Mouse (Mus musculus) retina, embryonic 14.5 days (tissue): Measurements from ENCODE around the gene Adipor1.
"Not testable (repeated sequence)": the region's sequence is repeated elsewhere in the genome, so short reads cannot be mapped to it uniquely, and the experiment has no call there.

Source experiments
- DNase-seq: peaks from one replicate; pipeline ENCODE4 v3.0.0-alpha.2; 2015; ENCODE audit warnings: low spot score

The Adipor1 gene

DNA sequence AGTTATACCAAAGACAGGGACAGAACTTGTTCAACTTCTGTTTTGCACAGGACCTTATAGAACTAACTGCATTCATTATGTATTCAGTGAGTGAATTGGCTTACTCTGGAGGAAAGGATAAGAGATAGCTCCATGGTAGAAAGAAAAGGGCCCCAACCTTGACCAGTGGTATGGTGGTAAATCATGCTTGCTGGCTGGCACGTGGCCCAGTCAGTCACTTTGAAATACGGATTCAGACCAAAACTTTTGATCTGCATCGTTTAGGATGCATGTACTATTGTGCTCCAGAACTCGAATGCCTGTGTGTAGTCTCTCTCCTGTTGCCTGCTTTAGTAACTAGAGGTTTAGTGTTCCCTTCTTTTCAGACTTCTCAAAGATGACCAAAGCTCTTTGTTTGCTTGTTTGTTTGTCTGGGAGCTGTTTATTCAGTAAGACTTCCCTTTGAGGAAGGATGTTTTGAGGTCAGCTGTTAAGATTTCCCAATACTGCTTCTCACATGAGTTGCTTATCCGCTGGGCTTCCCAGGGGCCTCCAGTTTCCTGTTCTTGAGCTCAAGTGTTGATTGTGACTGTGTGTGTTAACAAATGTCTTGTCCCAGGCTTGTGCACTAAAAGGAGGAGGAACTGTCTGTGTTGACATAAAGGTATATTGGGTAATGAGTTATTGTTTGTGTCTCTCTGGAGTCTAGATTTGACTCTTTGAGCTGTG, 4.7 kb downstream of the Adipor1 start:
- no peak for DNase-seq

GRCm38 (mm10) chr1:134423911-134424310, 8.7 kb downstream of the Adipor1 start:
- no peak for DNase-seq

DNA sequence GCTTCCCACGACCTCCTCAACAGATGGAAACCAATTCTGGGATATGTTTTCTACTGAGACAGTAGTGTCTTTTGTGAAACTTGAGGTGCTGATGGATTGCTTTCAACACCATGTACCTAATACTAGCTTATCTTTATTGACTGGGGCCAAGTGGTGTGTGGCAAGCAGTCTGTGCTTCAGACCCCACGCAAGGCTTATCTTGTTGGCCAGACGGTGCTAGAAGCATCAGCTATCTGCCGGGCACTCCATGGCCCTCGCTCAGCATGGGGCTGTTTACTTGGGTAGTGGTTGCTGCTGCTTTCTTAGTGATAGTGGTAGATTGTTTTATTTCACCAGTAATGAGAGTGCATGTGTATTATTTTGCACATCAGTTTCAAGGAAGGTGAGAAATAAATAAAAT, 11.1 kb downstream of the Adipor1 start:
- DNase-seq = no peak

- DNase-seq = no peak
Measured at GRCm38 (mm10) chr1:134433002-134433401, 17.8 kb downstream of the Adipor1 start.

GRCm38 (mm10) chr1:134433473-134433872, 18.3 kb downstream of the Adipor1 start:
- DNase-seq = no peak

DNA sequence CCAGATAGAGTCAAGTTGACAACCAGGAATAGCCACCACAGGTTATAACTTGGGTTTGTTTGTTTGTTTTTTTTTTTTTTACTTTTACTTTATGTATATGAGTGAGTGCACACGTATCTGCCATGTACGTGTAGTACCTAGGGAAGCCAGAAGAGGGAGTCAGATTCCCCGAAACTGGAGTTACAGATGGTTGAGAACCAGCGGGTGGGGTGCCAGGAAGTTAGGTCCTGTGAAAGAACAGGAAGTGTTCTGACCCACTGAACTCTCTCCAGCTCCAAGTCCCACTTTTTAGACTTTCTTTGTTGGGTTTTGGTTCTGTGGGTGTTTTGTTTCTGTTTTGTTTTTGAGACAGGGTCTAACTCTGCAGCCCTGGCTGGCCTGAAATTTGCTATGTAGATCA, 20.2 kb downstream of the Adipor1 start:
- peak; percentile 35 for DNase-seq

DNA sequence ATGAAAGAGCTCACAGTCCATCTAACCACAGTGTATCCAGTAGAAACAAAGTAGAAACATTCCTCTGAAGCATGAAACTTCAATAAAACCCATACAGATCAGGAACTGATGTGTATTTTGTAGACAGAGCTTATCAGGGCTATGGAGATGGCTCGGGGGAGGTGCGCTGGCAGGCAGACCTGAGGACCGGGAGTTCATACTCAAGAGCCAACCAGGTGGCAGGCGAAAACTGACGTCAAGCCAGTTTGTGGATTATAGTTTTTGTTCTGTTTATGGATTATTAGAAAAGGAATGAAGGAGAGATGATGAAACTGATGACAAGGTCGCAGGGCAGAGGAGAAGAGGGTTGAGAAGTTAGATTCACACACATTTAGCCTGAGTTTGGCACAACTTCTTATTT, 25.3 kb downstream of the Adipor1 start:
- DNase-seq = no peak

- DNase-seq = not testable (repeated sequence)
Measured at GRCm38 (mm10) chr1:134441737-134442136, 26.6 kb downstream of the Adipor1 start.

DNA sequence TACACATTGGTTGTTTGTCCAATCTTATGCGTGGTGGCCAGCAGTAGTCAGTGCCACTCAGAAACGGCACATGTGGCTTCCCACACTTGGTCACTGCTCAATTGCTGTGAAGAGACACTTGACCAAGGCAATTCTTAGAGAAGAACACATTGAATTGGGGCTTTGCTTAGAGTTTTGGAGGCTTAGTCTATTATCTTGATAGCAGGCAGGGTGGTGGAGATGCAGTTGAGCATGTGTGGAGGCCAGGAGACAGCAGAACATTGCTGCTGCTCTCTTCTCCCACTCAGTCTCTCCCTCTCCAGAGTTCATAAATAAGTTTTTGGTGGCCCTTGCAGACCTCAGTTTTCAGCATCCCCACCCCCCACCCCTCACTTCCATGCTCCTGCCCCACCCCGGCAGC, 27.2 kb downstream of the Adipor1 start:
- DNase-seq = no peak

GRCm38 (mm10) chr1:134443288-134443687, 28.1 kb downstream of the Adipor1 start:
- not testable (repeated sequence) for DNase-seq

- no peak for DNase-seq
Measured at GRCm38 (mm10) chr1:134445418-134445817, 30.2 kb downstream of the Adipor1 start.

- DNase-seq = not testable (repeated sequence)
Measured at GRCm38 (mm10) chr1:134448537-134448936, 33.4 kb downstream of the Adipor1 start.

DNA sequence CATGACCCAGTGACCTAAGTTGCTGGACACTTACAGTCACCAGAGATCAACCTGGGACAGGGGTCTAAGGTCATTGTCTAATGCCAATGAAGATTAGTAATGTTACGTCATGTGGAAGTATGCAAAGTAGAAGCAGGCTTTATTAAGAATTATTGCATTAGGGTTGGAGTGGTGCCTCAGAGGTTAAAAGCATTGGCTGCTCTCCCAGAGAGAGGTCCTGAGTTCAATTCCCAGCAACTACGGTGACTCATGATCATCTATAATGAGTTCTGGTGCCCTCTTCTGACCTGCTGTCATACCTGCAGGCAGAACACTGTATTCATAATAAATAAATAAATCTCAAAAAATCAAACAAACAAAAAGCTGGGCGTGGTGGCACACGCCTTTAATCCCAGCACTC, 35.0 kb downstream of the Adipor1 start:
- no peak for DNase-seq

DNA sequence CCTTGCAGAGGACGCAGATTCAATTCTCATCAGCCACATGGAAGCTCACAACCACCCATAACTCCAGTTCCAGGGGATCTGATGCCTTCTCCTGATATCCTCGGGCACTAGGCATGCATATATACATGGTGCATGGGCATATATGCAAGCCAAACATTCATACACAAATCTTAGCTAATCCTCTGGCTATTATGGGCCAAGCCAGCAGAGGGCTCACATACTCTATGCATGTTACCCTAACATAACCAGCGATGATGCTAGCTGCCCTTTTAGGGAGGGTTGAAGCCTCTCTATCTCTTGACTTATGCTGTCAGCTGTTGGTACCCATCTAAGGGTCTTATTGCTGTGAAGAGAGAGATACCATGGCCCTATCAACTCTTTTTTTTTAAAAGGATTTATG, 35.8 kb downstream of the Adipor1 start:
- peak; percentile 72 for DNase-seq

- peak; percentile 89 for DNase-seq
Measured at GRCm38 (mm10) chr1:134454904-134455824, 40.0 kb downstream of the Adipor1 start, which contains the start of gene Klhl12. TSS of gene Klhl12 (plus strand) at chr1:134455531.

DNA sequence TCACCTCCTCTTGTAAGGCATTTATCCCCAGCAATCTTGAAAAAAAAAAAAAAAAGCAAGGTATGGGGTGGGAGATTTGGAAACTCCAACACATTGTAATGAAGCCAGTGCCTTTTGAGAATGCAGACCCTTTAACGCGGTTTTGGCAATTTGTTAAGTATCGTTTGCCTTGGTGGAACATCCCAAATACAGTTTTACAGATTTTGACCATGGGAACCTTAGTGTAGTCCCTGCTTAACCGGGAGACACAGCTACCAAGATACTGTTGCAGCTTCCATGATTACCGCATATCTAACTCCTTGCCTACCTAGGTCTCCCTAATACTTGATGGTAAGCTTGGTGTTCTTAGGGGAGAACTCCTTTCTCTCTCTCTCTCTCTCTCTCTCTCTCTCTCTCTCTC, 40.9 kb downstream of the Adipor1 start:
- no peak for DNase-seq

- no peak for DNase-seq
Measured at GRCm38 (mm10) chr1:134458139-134458727, 43.1 kb downstream of the Adipor1 start.

GRCm38 (mm10) chr1:134460294-134461284, 45.4 kb downstream of the Adipor1 start:
- DNase-seq = no peak
